Mouse (Mus musculus): ENCODE results near the gene Lefty1.

Gene Lefty1

DNA sequence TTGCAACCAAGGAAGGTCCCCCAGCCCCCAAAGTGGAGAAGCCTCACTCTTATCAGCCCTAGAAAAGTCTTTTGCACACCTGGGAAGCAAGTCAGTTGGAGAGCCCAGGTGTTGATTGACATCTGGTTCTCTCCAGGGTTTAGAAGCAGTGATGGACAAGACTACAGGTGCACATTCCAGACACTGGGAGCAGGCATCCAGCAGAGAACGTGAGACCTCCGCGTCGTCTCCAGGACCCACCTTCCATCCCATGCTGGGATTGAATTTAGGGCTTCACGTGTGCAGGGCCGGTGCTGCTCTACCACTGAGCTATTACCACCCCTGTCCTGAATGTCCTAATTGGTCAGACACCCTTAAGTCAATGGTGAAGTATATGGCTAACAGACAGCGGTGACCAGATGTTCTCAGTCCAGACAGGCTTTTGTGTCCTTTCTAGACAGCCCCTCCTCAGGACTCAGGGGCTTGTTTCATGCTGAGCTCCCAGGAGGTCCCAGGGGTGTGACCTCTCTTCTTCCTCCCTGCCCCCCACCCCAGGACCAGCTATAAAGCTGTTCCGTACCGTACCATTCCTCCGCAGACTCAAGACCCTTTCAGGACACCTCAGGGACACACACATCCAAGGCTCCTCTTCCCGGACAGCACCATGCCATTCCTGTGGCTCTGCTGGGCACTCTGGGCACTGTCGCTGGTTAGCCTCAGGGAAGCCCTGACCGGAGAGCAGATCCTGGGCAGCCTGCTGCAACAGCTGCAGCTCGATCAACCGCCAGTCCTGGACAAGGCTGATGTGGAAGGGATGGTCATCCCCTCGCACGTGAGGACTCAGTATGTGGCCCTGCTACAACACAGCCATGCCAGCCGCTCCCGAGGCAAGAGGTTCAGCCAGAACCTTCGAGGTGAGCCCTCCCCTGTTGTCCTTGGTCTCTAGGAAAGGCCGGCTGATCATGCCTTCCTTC is at the start of gene Lefty1:
Gene Lefty1, plus strand, starts transcription at position 556 of the 953 bp plus-strand sequence.
- 52% methylated on average over 21 of the region's 21 CpGs for WGBS

GRCm38 (mm10) chr1:180888556-180889042 is 46.2 kb upstream of the Lefty1 start:
- WGBS, result 38% methylated on average over 13 of the region's 13 CpGs

GRCm38 (mm10) chr1:180889172-180889571 is 45.6 kb upstream of the Lefty1 start:
- WGBS, result 73% methylated on average over 7 of the region's 7 CpGs

DNA sequence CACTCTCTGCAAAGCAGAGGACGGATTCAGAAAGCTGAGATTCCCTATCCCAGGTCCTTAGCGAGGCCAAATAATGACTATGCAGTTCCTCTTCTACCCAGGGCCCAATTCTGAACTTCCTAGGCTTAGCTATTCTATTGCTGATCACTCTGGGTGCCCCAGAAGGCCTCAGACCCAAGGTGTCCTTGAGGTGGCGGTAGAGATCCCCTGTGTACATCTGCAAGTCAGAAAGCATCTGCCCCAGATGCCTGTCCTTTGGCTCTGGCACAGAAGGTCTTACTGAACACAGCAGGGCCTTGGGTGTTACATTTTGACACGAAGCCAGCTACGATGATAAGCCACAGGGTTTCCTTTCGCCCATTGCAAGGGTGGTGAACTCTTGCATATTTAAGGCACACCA is 45.0 kb upstream of the Lefty1 start:
- WGBS, result 74% methylated on average over 6 of the region's 6 CpGs

- 76% methylated on average over 10 of the region's 10 CpGs for WGBS
These were observed 42.0 kb upstream of the Lefty1 start, which contains the start of gene Lefty2 for GRCm38 (mm10) chr1:180892808-180893207. Gene Lefty2, plus strand, starts transcription at chr1:180893108.

GRCm38 (mm10) chr1:180894088-180894987 is 40.5 kb upstream of the Lefty1 start:
- 11% methylated on average over 51 of the region's 51 CpGs for WGBS

GRCm38 (mm10) chr1:180901107-180901506 is 33.7 kb upstream of the Lefty1 start:
- 2% methylated on average over 4 of the region's 4 CpGs for WGBS

GRCm38 (mm10) chr1:180902915-180903314 is 31.9 kb upstream of the Lefty1 start:
- 39% methylated on average over 5 of the region's 5 CpGs for WGBS

- 27% methylated on average over 10 of the region's 10 CpGs for WGBS
These were observed 31.2 kb upstream of the Lefty1 start for GRCm38 (mm10) chr1:180903666-180904038.

GRCm38 (mm10) chr1:180904039-180904814 is 30.6 kb upstream of the Lefty1 start, which contains the start of gene Pycr2:
Gene Pycr2, plus strand, starts transcription at chr1:180904293.
- WGBS, result 1% methylated on average over 52 of the region's 52 CpGs

DNA sequence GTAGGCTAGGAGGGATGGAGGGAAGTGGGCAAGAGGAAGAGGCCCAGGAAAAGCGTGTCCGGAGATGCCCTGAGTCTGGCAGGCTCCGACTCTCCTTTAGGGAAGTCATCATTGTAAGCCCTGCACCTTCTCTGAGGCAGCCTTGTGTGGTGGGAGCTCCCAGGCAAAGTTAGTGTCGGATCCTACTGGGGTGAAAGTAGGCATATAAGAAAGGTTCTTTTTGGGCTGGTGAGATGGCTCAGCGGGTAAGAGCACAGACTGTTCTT is 30.1 kb upstream of the Lefty1 start:
- under 1% methylated on average over 5 of the region's 5 CpGs for WGBS

DNA sequence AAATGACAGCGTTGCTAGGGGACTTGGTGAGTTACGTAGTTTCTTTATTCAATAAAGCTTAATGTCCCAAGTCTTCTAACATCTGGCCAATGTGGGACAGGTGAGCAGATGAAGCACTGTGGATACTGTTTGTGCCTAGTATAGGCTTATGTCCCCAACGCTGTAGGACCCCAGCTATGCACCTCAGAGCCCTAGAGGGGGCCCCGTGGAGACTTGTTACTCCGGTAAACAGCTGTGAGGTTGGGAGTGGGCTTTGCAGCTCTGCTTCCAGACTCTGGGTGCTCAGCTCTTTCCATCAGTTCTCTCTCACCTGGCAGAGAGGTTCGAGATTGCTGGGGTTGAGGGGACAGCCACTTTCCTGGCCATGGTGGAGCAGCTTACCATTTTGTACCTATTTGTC is 29.5 kb upstream of the Lefty1 start:
- 49% methylated on average over 6 of the region's 6 CpGs for WGBS

GRCm38 (mm10) chr1:180905876-180906275 is 28.9 kb upstream of the Lefty1 start:
- WGBS, result 95% methylated on average over 17 of the region's 17 CpGs

DNA sequence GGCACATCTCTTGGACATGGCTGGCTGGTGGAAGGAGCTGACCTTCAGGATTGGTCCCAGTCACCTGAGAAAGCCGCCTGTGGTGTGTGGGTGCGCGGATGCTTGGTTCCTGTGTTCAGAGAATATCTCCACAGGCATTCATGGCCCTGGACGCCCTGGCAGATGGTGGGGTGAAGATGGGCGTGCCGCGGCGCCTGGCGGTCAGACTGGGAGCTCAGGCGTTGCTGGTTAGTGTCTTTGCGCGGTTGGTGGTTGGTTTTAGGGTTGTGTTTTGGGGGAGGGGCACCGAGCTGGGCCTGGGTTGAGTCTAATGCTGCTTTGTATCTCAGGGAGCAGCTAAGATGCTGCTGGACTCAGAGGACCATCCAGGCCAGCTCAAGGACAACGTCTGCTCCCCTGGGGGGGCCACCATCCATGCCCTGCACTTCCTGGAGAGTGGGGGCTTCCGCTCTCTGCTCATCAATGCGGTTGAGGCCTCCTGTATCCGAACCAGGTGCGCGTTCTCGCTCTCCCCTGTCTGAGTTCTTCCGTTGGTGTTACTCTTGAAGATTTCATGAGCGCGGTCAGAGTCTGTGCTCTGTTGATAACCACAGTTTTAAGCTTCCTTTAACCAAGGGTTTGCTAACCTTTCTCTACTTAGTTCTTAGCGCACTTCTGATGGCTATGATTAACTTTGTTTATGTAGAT is 28.2 kb upstream of the Lefty1 start:
- WGBS, result 94% methylated on average over 24 of the region's 24 CpGs

DNA sequence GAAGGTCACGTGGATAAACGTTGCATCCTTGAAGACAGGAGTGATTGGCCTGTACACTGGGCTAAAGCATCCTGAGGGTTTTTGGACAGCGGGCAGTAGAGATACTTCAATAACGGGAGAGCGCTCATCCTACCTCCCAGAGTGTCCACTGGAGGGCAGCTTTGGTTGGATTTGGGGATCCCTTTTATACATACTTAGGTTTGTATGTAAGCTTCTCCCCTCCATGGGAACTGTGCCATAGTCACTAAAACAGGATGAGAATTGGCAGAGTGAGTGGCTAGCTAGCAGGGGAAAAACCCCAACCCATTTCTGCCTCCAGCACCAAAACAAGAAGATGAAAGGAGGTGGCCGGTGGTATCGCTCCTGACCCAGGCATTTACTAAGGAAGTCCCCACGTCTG is 23.7 kb upstream of the Lefty1 start:
- 42% methylated on average over 8 of the region's 8 CpGs for WGBS

GRCm38 (mm10) chr1:180911653-180912287 is 23.1 kb upstream of the Lefty1 start:
- WGBS, result 58% methylated on average over 20 of the region's 20 CpGs

DNA sequence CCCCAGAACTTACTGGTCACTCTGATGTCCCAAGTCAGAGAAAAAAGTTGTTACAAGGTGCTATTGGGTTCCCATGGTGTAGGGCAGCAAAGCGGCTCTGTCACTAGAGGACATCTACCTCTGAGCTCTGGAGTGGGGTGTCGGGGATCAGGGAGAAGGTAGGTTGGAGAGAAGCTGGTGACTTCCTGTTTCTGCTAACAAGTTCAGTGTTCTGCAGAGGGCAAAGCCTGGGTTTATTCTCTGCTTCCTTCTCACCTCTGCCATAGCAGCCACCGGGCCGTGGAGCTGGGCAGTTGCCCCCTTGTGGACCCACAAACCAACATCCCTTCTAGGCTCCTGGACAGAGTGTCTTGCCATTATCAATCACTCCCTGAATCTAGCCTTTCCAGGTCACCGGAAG is 22.0 kb upstream of the Lefty1 start:
- WGBS, result 89% methylated on average over 5 of the region's 5 CpGs

DNA sequence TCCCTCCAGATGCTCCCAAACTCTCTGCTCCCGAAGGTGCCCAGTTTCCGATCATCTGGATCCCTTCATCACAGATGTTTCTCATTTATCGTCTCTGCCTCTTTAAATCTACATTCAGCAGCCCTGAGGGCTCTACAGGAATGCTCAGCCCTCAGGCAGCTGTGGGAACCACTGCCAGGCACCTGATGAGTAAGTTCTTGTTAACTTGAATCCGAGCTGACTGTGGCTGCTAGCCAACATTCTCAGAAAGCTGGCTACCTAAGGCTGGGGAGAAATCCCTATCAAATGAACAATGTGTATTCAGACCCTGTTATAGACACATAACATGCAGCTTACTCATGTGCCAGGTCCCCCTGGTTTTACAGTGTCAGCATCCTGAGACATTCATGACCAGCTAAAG is 21.0 kb upstream of the Lefty1 start:
- 69% methylated on average over 4 of the region's 4 CpGs for WGBS

GRCm38 (mm10) chr1:180916425-180916824 is 18.4 kb upstream of the Lefty1 start:
- 90% methylated on average over 11 of the region's 11 CpGs for WGBS

GRCm38 (mm10) chr1:180917053-180917452 is 17.8 kb upstream of the Lefty1 start:
- 71% methylated on average over 1 of the region's 1 CpGs for WGBS
